Mouse (Mus musculus): ENCODE results near the gene Inpp5f.

Gene Inpp5f

DNA sequence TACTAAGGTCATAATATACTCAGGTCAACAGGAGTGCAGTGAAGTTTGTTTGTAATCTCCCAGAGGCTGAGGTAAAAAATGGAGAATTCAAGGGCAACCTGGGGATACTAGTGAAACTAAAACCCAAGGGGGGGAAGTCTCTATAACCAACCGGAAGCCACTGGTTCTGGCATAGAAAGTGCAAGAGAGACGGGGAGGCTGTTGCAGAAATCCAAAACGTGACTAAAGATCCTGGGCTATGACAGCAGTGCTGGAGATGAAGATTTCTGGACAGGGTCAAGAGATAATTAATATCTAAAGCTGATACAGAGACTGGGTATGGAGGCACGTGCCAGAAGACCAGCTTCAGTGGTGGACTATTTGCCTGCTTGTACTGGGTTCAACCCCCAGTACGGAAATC, 126.9 kb downstream of the Inpp5f start:
- ATAC-seq (ENCODE audit: low TSS enrichment): no peak

DNA sequence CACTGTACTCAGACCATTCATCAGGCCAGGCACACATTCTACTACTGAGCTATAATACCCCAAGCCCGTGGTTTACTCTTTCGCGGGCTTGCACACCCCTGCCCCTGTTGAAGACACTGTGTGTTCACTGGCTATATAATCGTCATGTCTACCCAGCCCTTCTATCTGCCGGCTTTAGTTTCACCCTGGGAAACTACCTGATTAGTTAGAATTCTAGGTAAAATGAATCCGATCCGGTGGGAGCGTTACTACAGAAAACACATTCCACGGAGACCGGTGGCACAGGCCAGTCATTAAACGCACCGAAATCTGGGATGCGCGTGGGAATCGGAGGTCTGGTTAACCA, 128.0 kb downstream of the Inpp5f start:
- no peak for ATAC-seq (ENCODE audit: low TSS enrichment)

DNA sequence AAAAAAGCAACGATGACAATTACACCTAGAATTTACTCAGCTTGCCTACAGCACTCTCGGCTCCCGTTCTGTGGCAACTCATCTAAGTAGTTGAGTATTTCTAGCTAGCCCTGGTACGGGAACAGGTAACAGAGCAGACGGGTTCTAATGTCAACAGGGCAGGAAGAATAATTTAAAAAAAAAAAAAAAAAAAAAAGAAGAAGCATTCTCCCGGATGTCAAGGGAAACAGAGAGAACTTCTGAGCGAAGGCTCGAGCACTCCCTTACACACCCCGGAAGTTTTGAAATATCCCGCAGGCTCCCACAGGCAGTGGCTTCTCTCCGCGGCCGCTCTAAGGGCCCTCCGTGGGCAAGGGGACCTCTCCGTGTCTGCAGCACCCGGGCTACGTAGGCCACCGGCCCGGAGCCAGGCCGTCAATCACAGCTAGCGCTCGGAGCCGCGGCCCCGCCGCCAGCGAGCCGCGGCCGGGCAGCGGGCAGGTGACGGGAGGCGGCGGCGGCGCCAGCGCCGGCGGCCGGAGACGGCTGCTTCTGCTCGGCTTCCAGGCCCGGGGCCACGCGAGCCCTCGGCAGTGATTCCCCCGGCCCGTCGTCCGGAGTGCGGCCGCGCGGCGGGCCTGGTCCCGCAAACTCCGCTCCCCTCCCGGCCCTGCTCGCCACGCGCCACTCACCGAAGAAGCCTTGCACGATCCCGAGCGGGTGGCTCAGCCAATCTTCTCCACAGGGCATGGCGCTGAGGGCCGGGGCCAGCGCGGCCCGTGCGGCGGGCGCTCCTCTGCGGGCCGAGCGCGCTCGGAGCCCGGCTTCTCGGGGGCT, 128.5 kb downstream of the Inpp5f start:
- peak; percentile 11; the same call in 1 of the 2 replicates for ATAC-seq (ENCODE audit: low TSS enrichment)

DNA sequence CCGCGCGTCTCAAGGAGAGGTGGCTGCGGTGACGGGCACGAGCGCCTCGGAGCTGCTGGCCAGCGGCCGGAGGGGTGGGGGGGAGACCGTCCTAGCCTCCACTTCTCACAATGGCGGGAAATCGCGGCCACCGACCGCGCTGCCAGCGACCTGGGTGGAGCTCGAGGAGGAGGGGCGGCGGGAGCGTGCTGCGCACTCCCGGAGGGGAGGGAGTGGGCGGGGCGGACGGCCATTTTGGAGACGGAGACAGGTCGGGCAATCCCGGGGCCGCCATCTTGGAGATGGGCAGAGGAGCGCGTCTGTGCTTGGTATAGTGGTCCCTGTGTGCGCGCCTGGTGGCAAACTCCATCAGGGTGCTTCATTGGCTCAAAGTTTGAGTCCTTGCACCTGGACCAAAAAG, 129.2 kb downstream of the Inpp5f start, which contains the start of gene Mcmbp:
Mcmbp (minus strand) TSS at position 162 of the 400 bp plus-strand sequence.
- ATAC-seq (ENCODE audit: low TSS enrichment): peak; percentile 76

DNA sequence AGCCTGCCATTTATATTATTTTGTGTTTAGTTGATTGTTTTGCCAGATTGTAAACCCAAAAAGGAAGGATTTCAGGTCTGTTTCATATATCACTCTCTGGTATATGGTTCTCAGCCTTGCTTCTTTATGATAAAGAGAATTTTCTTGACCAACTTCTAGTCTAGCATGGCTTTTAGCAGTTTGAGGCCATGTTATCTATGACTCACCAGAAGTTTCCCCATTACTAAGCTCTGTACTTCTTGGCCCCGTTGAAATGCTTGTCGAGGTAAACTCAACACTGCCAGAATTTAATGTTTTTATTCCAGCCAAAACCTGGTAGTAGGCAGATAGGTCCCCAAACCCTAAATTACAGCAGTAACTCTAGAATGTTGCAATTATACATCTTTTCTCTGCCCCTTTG, 132.8 kb downstream of the Inpp5f start:
- no peak for ATAC-seq (ENCODE audit: low TSS enrichment)

DNA sequence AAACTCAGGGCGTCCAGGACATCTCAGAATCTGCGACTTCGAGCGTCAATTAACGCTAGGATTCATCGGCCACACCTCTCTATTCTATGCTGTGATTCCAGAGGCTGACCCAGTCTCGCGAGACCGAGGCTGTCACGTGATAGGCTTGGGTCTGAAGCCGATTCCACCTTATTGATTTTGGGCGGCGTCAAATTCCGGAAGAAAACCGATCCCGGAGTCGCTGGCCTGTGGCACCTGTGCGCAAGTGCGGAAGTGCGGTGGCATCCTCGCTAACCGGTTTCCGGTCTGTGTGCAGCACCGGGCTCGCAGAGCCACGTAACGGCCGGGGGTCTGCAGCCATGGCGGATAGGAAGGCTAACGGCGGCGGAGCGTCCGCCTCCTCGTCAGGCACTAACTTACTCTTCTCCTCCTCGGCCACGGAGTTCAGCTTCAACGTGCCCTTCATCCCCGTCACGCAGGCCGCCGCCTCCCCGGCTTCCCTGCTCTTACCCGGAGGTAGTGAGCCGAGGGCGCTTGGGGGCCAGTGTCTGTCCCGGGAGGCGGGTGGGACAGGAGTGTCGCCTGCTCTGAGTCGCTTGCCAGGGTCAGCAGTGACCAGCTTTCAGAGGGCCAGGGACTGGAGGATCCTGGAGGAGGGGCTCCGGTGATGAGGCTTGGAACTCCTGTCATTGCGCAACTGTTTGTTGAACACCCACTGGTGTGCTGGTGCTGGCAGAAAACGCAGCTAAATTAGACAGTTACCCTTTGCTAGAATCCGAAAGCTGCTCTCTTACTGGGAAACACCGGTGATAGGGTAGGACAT, 133.8 kb downstream of the Inpp5f start, which contains the start of gene Sec23ip:
Sec23ip (plus strand) TSS at position 260 of the 802 bp plus-strand sequence.
- peak; percentile 86 for ATAC-seq (ENCODE audit: low TSS enrichment)
